Mouse (Mus musculus) heart, postnatal 14 days (tissue): Measurements from ENCODE around the gene Gramd1b. TPM values are rescaled to one million over a fixed set of nuclear protein-coding genes. Genes with fewer than 3 reads are reported as not detected.
A peak's percentile ranks its signal among the peaks of the same experiment; 100 is the strongest.
"Not testable (repeated sequence)": the region's sequence is repeated elsewhere in the genome, so short reads cannot be mapped to it uniquely, and the experiment has no call there.

Experiments used
- DNase-seq, 2 experiments: peaks; one replicate each; pipeline ENCODE4 v3.0.0; 2021 to 2022
- intact Hi-C: fragments of 180-260 bp; cut with DNase I; formaldehyde crosslinking; loops from one replicate; pipeline ENCODE4 v1.15.1; 2025
- total RNA-seq, 2 experiments: library from RNA; stranded (reverse); gene quantifications; 2 replicates each; pipeline ENCODE4 v1.2.3; 2021

The Gramd1b gene
- total RNA-seq, 2 experiments from 2014 or later: 19.2 to 24.5 TPM

- intact Hi-C loops: no loop called here
- no peak for DNase-seq
Measured at GRCm38 (mm10) chr9:40522156-40522555, 9.0 kb downstream of the Gramd1b start.

DNA sequence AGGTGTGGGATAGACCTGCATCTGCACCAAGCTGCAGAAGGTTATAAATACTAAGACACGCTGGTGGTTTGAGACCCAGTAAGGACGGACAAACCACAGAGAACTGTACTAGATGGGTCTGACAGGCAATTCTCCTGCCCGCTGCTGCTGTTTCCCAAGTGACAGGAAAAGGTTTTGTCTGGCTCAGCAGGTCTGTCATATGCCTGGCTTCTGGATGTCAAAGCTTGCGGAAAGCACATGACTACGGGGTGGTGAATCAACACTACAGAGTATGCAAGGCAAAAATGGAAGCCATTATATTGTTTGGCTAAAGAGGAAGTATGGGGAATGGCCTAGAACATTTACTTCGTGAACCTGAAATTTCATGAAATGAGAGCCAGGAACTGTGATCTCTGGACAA, 10.1 kb downstream of the Gramd1b start:
- no peak for DNase-seq
- intact Hi-C loops: no loop called here

- intact Hi-C loops: no loop called here
- no peak for DNase-seq
Measured at GRCm38 (mm10) chr9:40519294-40519693, 11.9 kb downstream of the Gramd1b start.

- DNase-seq: no peak
- intact Hi-C loops: no loop called here
Measured at GRCm38 (mm10) chr9:40511970-40512369, 19.2 kb downstream of the Gramd1b start.

GRCm38 (mm10) chr9:40509479-40509878, 21.7 kb downstream of the Gramd1b start:
- no peak for DNase-seq
- intact Hi-C loops: no loop called here

GRCm38 (mm10) chr9:40506576-40506975, 24.6 kb downstream of the Gramd1b start:
- intact Hi-C loops: no loop called here
- no peak for DNase-seq

DNA sequence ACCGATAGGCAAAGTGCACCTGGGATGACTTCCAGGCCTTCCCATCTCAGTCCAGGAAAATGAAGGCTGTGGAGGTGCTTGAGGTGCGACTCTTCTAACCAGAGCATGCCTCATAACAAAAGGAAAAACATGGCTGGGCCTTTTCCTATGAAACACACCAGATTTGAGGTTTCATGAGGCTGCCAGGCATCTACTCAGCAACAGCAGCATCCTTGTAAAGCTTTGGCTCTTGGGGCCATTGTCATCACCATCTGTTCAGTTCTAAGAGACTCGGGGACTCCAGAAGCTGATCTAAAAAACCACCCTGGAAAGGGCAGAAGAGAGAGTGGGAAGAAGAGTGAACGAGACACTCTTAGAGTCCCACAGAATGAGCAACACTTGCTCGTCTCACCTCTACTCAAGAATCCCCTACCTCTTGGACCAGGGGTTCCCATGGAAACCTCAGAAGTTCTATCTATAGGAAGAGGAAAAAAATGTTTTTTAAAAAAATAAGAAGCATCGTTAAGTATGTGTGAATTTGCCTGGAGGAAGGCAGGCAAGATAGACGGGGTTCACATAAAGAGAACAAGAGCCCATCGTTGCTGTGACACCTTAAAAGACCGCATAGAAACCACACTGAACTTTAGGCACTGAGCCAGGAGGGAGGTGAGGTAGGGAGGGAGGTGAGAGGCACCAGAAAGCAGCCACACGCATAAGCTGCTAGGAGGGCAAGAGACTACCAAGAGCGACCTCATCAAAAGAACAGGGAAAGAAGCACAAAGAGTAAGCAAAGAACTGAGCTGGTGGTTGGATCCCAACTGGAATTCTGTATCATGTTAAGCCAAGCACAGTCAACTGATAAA, 25.5 kb downstream of the Gramd1b start:
- no peak for DNase-seq
- intact Hi-C loops: no loop called here

GRCm38 (mm10) chr9:40504886-40505285, 26.3 kb downstream of the Gramd1b start:
- DNase-seq: no peak
- intact Hi-C loops: no loop called here

- DNase-seq: no peak
- intact Hi-C loops: no loop called here
Measured at GRCm38 (mm10) chr9:40500691-40501090, 30.5 kb downstream of the Gramd1b start.

GRCm38 (mm10) chr9:40482351-40483084, 48.7 kb downstream of the Gramd1b start:
- DNase-seq, intact Hi-C loops: not testable (repeated sequence)

DNA sequence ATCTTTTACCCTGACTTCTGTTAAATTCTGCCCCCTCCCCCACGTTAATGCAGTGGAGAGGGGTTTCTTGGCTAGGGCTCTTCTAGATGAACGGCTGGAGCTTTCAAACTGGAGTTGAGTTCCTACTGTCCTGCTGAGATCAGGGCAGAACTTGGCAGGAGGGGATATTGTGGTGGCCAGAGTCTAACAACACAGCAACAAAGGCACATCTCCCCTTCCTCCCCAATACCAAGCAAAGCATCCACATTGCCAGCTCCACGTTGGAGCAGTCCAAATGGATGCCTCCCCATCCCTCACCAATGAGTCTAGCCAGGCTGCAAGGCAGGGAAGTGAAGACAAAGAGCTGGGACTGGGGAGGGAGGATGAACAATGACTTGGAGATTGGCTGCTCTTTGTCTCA, 49.9 kb downstream of the Gramd1b start:
- no peak for DNase-seq

DNA sequence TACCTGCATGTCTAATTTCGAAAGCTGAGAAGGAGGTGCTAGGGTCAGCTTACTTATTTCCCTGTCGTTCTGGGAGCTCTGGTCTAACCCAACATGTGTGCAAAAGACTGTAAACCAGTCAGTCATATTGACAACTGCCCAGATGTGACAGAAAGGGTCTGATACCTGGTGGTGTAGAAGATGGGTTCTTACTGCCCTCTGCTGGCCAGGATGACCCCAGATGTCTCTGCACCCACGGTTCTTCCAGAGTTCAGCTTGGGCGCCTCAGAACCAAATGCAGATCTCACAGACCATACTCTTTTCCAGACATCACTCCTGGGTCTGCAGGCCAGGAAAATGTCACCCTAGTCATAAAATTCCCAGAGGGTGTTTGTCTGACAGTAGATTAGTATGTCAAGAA, 51.9 kb downstream of the Gramd1b start:
- intact Hi-C loops: loop anchor here (1.0 to 5.0 kb wide), 2 partner anchors 64 to 252 kb away; no protein-coding TSS in a partner anchor
- DNase-seq: peak; percentile 57 to 68

More for the DNA sequence above, 49.9 kb downstream of the Gramd1b start:
- intact Hi-C loops: no loop called here

DNA sequence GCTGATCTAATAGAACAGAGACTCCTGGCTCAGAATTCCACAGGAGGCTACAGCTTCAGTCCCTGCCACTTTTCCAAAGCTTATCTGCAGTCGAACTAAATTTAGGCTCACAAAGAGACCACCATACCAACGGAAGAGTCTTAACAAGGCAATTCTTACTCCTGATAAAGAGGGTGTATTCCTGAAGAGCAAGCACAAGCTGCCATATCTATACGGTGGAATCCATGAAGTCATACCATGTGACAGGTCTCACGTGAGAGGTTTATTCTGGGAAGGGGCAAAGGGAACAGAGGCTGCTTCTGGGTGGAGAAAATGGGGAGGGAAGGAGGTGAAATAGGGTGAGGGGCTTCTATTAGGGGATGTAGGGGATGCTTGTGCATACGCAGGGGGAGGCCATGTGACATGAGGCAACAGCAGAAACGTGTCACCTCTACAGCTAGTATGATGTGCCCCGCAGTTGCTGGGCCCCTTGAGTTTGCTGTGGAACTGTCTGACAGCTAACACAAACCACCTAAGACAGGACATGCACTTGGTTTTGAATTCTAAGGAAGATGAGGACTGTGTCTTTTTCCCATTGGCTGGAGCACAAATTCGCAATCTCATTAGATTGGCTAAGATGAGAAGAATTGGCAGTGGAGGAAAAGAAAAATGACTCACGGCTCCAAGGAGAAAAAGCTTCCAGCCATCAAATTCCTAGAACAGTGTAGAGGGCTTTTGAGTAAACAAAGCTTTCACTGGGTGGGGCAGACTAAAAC, 52.9 kb downstream of the Gramd1b start:
- no peak for DNase-seq
- intact Hi-C loops: loop anchor here (5.0 kb wide), 1 partner anchor 251 kb away; no protein-coding TSS in a partner anchor

DNA sequence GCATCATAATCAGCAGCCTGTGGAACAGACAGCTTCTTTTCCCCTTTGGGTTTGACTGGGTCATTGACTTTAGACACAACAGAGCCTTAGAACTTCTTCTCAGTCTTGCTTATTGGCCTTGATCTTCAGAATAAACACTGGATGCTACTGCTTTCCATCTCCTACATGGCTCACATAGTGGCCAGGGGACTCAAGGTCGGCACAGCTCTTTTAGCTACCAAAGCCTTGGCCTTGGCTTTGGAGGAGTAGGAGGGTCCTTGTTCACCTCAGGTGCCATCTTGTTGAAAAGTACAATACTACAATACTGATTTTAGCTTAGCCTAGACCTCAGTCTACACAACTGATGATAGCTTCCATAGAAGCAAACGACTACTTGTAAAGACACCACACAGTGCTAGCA, 53.6 kb downstream of the Gramd1b start:
- DNase-seq: no peak
- intact Hi-C loops: loop anchor here (5.0 kb wide), 1 partner anchor 250 kb away; no protein-coding TSS in a partner anchor

GRCm38 (mm10) chr9:40476098-40476497, 55.1 kb downstream of the Gramd1b start:
- intact Hi-C loops: loop anchor here (5.0 kb wide), 1 partner anchor 249 kb away; no protein-coding TSS in a partner anchor

GRCm38 (mm10) chr9:40472961-40473510, 58.1 kb downstream of the Gramd1b start:
- intact Hi-C loops: no loop called here
- DNase-seq: no peak

More at GRCm38 (mm10) chr9:40476098-40476497, 55.1 kb downstream of the Gramd1b start:
- DNase-seq: no peak

DNA sequence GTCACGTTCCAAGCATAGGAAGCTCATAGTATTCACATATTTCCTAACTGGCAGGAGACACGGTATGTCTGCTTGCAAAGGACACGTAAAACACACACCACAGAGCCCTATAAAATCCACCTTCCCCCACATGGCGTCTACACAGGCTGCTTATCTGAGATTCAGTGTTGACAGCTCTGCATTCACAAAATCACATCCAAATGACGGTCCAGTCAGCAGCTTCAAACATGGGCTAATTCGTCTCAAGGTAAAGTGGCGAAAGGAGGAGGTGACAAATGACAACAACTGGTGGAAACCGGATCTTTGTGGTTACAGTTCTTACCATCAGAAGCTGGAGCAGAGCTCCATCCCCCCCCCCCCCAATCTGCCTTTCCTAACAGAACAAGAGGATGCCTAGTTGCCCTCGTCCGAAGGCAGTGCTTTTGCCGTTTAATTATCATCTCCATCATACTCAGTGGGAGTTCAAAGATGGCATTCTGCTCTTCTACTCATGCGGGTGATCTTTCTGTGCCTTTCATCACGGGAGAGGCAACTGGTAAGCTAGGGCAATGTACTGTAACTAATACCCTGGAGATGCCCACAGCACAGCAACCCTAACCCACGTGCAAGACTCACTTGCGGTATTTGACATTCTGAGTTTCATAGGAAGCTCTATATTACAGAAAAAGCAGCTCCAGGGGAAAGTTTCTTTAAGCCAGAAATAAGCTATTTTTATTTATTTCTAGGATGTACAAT, 61.6 kb downstream of the Gramd1b start:
- DNase-seq: no peak
- intact Hi-C loops: no loop called here

GRCm38 (mm10) chr9:40466782-40467181, 64.4 kb downstream of the Gramd1b start:
- intact Hi-C loops: no loop called here
- no peak for DNase-seq

DNA sequence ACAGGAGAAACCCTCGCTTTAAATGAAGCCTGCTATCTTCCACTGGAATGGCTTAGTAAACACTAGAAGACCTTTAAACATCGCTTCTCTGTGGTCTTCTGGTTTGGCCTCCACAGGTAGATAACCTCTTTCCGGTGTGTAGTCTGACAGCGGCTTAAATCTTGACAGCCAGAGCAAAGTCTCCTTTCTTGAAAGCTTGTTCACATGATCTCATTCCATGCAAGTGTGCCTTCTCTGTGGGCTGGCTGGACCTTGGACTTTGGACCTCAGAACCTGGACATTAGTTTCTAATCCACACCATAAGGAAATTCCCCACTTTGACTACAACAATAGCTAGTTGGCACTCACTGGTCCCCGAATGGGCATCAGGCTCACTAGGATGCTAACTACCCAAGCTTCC, 65.6 kb downstream of the Gramd1b start:
- intact Hi-C loops: no loop called here
- no peak for DNase-seq

- no peak for DNase-seq
- intact Hi-C loops: no loop called here
Measured at GRCm38 (mm10) chr9:40462401-40462800, 68.8 kb downstream of the Gramd1b start.
